Mouse (Mus musculus): ENCODE results near the gene Orc1. TPM values are rescaled to one million over a fixed set of nuclear protein-coding genes. Genes with fewer than 3 reads are reported as not detected.

The Orc1 gene
- polyA plus RNA-seq, 1 experiment, result 3.4 TPM

- no peaks in the 10 kb centered on the region for H3K27me3 ChIP-seq (ENCODE audit: control insufficient read depth, insufficient read depth, low read length)
- no peaks in the 10 kb centered on the region; the same call in 1 of the 2 replicates for H3K4me1 ChIP-seq (ENCODE audit: control insufficient read depth, insufficient read depth, low read length)
- TF ChIP-seq CTCF (IDR thresholded peaks at IDR 0.05; ENCODE audit: control insufficient read depth, insufficient read depth, insufficient replicate concordance, low read depth, low read length) (no peak), POLR2A (IDR thresholded peaks at IDR 0.05; ENCODE audit: control insufficient read depth, low read depth, low read length) (no peak)
- no peaks in the 10 kb centered on the region; the same call in 1 of the 2 replicates for H3K36me3 ChIP-seq (ENCODE audit: control insufficient read depth, insufficient read depth, low read length)
- no peak overlapping the region for H3K4me3 ChIP-seq (ENCODE audit: control insufficient read depth, low read depth, low read length)
- H3K27ac ChIP-seq (ENCODE audit: control insufficient read depth, insufficient read depth, low read depth, low read length), result no peak overlapping the region
Observed at GRCm38 (mm10) chr4:108634696-108635095, 55.5 kb downstream of the Orc1 start.

GRCm38 (mm10) chr4:108635101-108635500 lies 55.9 kb downstream of the Orc1 start:
- Histone ChIP-seq H3K27ac (ENCODE audit: control insufficient read depth, insufficient read depth, low read depth, low read length) (no peak overlapping the region), H3K36me3 (ENCODE audit: control insufficient read depth, insufficient read depth, low read length) (no peaks in the 10 kb centered on the region; the same call in 1 of the 2 replicates)

DNA sequence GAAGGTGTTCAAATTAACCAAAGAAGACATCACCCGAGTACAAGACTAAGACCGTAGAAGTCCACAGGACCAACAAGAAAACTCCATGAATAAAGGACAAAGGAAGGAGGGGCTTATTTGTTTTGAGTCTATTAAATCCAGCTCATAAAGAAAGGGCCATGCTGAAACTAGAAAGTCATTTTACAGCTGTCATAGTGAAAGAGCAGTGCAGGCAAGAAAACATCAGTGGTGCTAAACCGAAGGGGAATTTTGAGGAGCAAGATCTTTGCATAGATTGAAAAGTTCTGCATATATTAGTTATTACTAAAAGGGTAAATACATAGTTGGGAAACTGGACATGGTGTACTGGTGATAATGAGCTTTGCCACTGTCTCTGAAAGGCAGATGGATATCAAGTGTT lies 58.5 kb downstream of the Orc1 start:
- H3K4me3 ChIP-seq (ENCODE audit: control insufficient read depth, low read depth, low read length), result no peak overlapping the region
- H3K36me3 ChIP-seq (ENCODE audit: control insufficient read depth, insufficient read depth, low read length), result no peaks in the 10 kb centered on the region
- H3K27ac ChIP-seq (ENCODE audit: control insufficient read depth, insufficient read depth, low read depth, low read length), result no peak overlapping the region
- H3K4me1 ChIP-seq (ENCODE audit: control insufficient read depth, insufficient read depth, low read length), result no peaks in the 10 kb centered on the region; the same call in 1 of the 2 replicates
- no peaks in the 10 kb centered on the region for H3K27me3 ChIP-seq (ENCODE audit: control insufficient read depth, insufficient read depth, low read length)
- TF ChIP-seq POLR2A (IDR thresholded peaks at IDR 0.05; ENCODE audit: control insufficient read depth, low read depth, low read length), result no peak
- TF ChIP-seq CTCF (IDR thresholded peaks at IDR 0.05; ENCODE audit: control insufficient read depth, insufficient read depth, insufficient replicate concordance, low read depth, low read length), result no peak

More at GRCm38 (mm10) chr4:108635101-108635500, 55.9 kb downstream of the Orc1 start:
- no peak for TF ChIP-seq CTCF (IDR thresholded peaks at IDR 0.05; ENCODE audit: control insufficient read depth, insufficient read depth, insufficient replicate concordance, low read depth, low read length)
- TF ChIP-seq POLR2A (IDR thresholded peaks at IDR 0.05; ENCODE audit: control insufficient read depth, low read depth, low read length), result no peak
- no peaks in the 10 kb centered on the region; the same call in 1 of the 2 replicates for H3K4me1 ChIP-seq (ENCODE audit: control insufficient read depth, insufficient read depth, low read length)
- no peak overlapping the region for H3K4me3 ChIP-seq (ENCODE audit: control insufficient read depth, low read depth, low read length)
- H3K27me3 ChIP-seq (ENCODE audit: control insufficient read depth, insufficient read depth, low read length), result no peaks in the 10 kb centered on the region

DNA sequence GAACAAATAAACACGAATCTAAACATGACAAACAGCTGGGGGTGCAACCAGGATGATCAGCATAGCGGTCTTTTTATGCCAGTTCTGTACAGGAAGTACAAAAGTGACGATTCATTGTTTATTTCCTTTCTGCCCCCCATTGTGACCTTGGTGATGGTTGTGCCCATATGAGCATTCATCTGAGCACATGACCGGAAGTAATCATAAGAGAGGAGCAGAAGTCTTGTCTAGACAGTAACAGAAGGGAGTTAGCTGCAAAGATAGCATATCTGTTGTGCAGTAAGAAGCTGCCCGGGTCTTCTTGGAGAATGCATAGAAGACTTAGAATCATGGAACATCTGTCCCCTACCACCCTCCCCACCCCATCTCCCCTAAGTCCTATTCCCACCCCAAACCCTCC lies 59.5 kb downstream of the Orc1 start:
- Histone ChIP-seq H3K4me3 (ENCODE audit: control insufficient read depth, low read depth, low read length) (no peak overlapping the region), H3K4me1 (ENCODE audit: control insufficient read depth, insufficient read depth, low read length) (no peaks in the 10 kb centered on the region; the same call in 1 of the 2 replicates), H3K36me3 (ENCODE audit: control insufficient read depth, insufficient read depth, low read length) (no peaks in the 10 kb centered on the region), H3K27me3 (ENCODE audit: control insufficient read depth, insufficient read depth, low read length) (no peaks in the 10 kb centered on the region), H3K27ac (ENCODE audit: control insufficient read depth, insufficient read depth, low read depth, low read length) (no peak overlapping the region)
- TF ChIP-seq POLR2A (IDR thresholded peaks at IDR 0.05; ENCODE audit: control insufficient read depth, low read depth, low read length), result no peak
- TF ChIP-seq CTCF (IDR thresholded peaks at IDR 0.05; ENCODE audit: control insufficient read depth, insufficient read depth, insufficient replicate concordance, low read depth, low read length), result no peak

DNA sequence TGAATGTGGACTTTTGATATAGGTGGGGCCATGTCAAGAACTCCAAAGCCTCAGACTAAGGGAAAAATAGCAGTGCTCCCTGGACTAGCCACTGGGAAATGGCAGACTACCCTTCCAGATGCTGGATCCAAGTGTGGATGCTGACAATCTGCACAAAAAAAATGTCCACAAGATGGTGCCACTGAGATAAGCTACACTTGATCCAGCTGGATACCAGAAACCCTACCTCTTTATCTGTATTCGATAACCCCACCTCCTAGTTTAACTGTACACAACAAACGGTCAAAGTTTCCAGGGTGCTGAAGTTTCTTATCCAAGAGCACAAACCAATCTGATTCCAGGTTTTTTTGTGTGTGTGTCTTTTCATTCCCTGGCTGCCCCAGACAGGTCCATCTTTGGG lies 85.2 kb downstream of the Orc1 start:
- Histone ChIP-seq H3K27me3 (ENCODE audit: control insufficient read depth, insufficient read depth, low read length) (no peaks in the 10 kb centered on the region), H3K36me3 (ENCODE audit: control insufficient read depth, insufficient read depth, low read length) (no peaks in the 10 kb centered on the region), H3K4me3 (ENCODE audit: control insufficient read depth, low read depth, low read length) (no peak overlapping the region), H3K27ac (ENCODE audit: control insufficient read depth, insufficient read depth, low read depth, low read length) (no peak overlapping the region), H3K4me1 (ENCODE audit: control insufficient read depth, insufficient read depth, low read length) (no peaks in the 10 kb centered on the region)
- TF ChIP-seq CTCF (IDR thresholded peaks at IDR 0.05; ENCODE audit: control insufficient read depth, insufficient read depth, insufficient replicate concordance, low read depth, low read length), result no peak
- no peak for TF ChIP-seq POLR2A (IDR thresholded peaks at IDR 0.05; ENCODE audit: control insufficient read depth, low read depth, low read length)

Other genes with a start within 250 kb of the Orc1 start
- gene Shisal2a, start 196.1 kb upstream of the Orc1 start, polyA plus RNA-seq (2012; rRNA removed), result 0.43 TPM in 1 of 2 replicates, not detected in the other
- 1.1 and 1.6 TPM in 2 replicates for gene Gpx7, start 172.5 kb upstream of the Orc1 start, polyA plus RNA-seq (2012; rRNA removed)
- gene Tut4, start 120.0 kb upstream of the Orc1 start, polyA plus RNA-seq (2012; rRNA removed), result 46.8 and 49.2 TPM in 2 replicates
- gene Prpf38a, start 87 bp upstream of the Orc1 start, polyA plus RNA-seq (2012; rRNA removed), result 11.7 and 14.1 TPM in 2 replicates
- 33.9 and 37.8 TPM in 2 replicates for gene Cc2d1b, start 40.5 kb downstream of the Orc1 start, polyA plus RNA-seq (2012; rRNA removed)
- gene 3110021N24Rik, start 140.2 kb downstream of the Orc1 start, polyA plus RNA-seq (2012; rRNA removed), result 0.07 TPM in 1 of 2 replicates, not detected in the other
- gene Zfyve9, start 201.4 kb downstream of the Orc1 start, polyA plus RNA-seq (2012; rRNA removed), result 1.8 and 1.9 TPM in 2 replicates

Data from testis, adult 2 months (tissue).